Mouse (Mus musculus) forelimb bud, embryonic 11.5 days (tissue): ENCODE measurements around the gene Flrt2.
"Not testable (repeated sequence)": the region's sequence is repeated elsewhere in the genome, so short reads cannot be mapped to it uniquely, and the experiment has no call there.

Experiments used
- DNase-seq: peaks from one replicate; pipeline ENCODE4 v3.0.0-alpha.2; 2012; ENCODE audit warnings: low read depth, low spot score

The Flrt2 gene

GRCm38 (mm10) chr12:95691961-95692767 lies at the start of gene Flrt2:
TSS of gene Flrt2 (plus strand) at chr12:95692226.
- no peak for DNase-seq

- DNase-seq = no peak
Observed at GRCm38 (mm10) chr12:95642226-95642625, 49.8 kb upstream of the Flrt2 start.

GRCm38 (mm10) chr12:95647179-95647578 lies 44.8 kb upstream of the Flrt2 start:
- DNase-seq = not testable (repeated sequence)

GRCm38 (mm10) chr12:95652172-95653156 lies 39.6 kb upstream of the Flrt2 start:
- DNase-seq = no peak

GRCm38 (mm10) chr12:95656594-95656993 lies 35.4 kb upstream of the Flrt2 start:
- no peak for DNase-seq

- no peak for DNase-seq
Observed at GRCm38 (mm10) chr12:95667296-95667695, 24.7 kb upstream of the Flrt2 start.

- DNase-seq = no peak
Observed at GRCm38 (mm10) chr12:95675711-95676110, 16.3 kb upstream of the Flrt2 start.

GRCm38 (mm10) chr12:95690819-95691218 lies 1.2 kb upstream of the Flrt2 start:
- DNase-seq = no peak

- DNase-seq = no peak
Observed at GRCm38 (mm10) chr12:95692948-95693650, 1.1 kb downstream of the Flrt2 start.

GRCm38 (mm10) chr12:95693651-95694471 lies 1.8 kb downstream of the Flrt2 start:
- no peak for DNase-seq

- DNase-seq = no peak
Observed at GRCm38 (mm10) chr12:95694507-95694906, 2.5 kb downstream of the Flrt2 start.

GRCm38 (mm10) chr12:95694991-95695833 lies 3.2 kb downstream of the Flrt2 start:
- DNase-seq = peak; percentile 93

- no peak for DNase-seq
Observed at GRCm38 (mm10) chr12:95695834-95696521, 4.0 kb downstream of the Flrt2 start.

- DNase-seq = no peak
Observed at GRCm38 (mm10) chr12:95696522-95697025, 4.5 kb downstream of the Flrt2 start.

- DNase-seq = no peak
Observed at GRCm38 (mm10) chr12:95698556-95698955, 6.5 kb downstream of the Flrt2 start.

GRCm38 (mm10) chr12:95700746-95701145 lies 8.7 kb downstream of the Flrt2 start:
- DNase-seq = no peak

- DNase-seq = no peak
Observed at GRCm38 (mm10) chr12:95701580-95701979, 9.6 kb downstream of the Flrt2 start.

- no peak for DNase-seq
Observed at GRCm38 (mm10) chr12:95705006-95705405, 13.0 kb downstream of the Flrt2 start.

- no peak for DNase-seq
Observed at GRCm38 (mm10) chr12:95723265-95723664, 31.2 kb downstream of the Flrt2 start.
